Mouse (Mus musculus) brown adipose tissue, adult 24 weeks (tissue): ENCODE measurements around the gene Glis3. TPM values are rescaled to one million over a fixed set of nuclear protein-coding genes. Genes with fewer than 3 reads are reported as not detected.

Source experiments
- H3K27ac ChIP-seq: fragments of 200-500 bp; replicated peaks from 2 replicates; pipeline ENCODE4 v1.5.1; 2012; ENCODE audit warnings: low read depth, mild to moderate bottlenecking, low read length
- H3K4me1 ChIP-seq: fragments of 200-500 bp; 2 replicates; pipeline ENCODE4 v1.6.1; 2012; ENCODE audit warnings: low read length, mixed read lengths; ENCODE audit not compliant: control insufficient read depth, insufficient read depth, insufficient read length
- H3K4me3 ChIP-seq: fragments of 200-500 bp; 2 replicates; pipeline ENCODE4 v1.5.1; 2012; ENCODE audit warnings: low read depth, mild to moderate bottlenecking, low read length, moderate library complexity; ENCODE audit not compliant: insufficient read depth
- polyA plus RNA-seq: library from polyadenylated mRNA; stranded (reverse); fragments of >200 nt; gene quantifications from 2 replicates; pipeline ENCODE4 v1.2.4, GENCODE M21; 2012; ENCODE audit not compliant: missing spikeins, insufficient read depth, insufficient read length

Gene Glis3
- polyA plus RNA-seq, 1 experiment, result 4.2 TPM

DNA sequence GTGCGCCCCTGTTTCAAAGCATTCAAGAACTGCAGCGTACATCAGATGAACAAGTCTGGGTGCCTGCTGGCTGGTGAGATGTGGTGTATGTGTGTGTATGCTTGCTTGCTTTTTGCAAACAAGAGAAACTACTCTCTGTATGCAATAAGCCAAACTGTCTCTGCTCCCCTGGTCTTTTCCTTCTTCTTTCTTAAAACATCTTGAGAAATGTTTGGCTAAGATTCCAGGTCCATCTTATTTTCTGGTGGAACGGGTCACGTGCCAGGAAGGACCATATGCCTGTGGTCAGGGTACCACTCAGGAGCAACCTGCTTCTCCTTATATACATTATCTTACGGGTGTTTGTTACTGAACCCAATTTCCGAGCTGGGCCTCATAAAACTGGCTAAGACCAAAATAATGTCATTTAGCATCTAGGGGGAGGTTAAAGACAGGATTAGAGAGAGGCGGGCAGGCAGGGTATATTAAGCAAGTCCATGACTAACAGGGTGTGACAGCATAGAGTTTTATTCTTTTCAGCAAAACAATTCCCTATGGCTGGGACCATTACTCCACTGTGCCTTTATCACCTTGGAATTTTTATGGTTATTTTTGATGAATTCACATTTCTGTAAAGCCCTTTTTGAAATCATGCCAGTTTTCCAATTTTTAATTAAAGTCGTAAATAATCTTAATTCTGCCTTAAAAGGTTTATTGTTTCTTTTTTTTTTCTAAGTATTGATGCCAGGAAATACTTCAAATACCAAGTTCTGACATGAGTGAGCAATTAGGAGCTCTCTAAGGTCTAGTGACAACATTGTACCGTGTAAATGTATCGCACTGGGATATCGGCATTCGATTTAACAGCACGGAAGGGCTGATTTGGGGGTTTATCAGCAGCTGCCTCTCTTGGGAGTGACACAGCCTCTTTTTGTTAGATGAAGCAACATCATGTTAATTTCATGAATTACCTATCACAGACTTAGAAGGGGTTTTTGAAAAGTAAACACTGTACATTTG lies 328.5 kb downstream of the Glis3 start:
- H3K4me3 ChIP-seq, result no peak overlapping the region
- H3K27ac ChIP-seq, result no peak overlapping the region
- H3K4me1 ChIP-seq, result no peaks in the 10 kb centered on the region

GRCm38 (mm10) chr19:28347080-28347825 lies 332.6 kb downstream of the Glis3 start:
- Histone ChIP-seq H3K4me3 (no peak overlapping the region), H3K4me1 (no peaks in the 10 kb centered on the region), H3K27ac (no peak overlapping the region)

GRCm38 (mm10) chr19:28343640-28344039 lies 336.2 kb downstream of the Glis3 start:
- Histone ChIP-seq H3K27ac (no peak overlapping the region), H3K4me3 (no peak overlapping the region), H3K4me1 (no peaks in the 10 kb centered on the region)

DNA sequence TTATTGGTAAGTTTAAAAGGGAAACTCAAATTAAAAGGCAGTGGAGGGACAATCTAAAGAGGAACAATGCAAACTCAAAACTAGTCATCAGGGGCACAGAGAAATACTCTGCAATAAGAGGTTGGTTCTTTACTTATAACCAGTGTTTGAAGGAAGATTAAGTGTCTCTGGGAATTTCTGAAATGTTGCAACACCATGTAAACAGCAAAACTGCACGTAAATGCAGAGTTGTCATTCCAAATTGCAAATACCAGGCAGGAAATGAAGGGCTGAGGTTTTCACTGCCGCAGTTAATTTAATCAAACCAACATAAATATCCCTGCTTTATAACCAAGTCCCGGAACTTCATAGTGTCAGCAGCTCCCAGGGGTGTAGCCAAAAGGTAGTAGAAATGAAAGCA lies 342.3 kb downstream of the Glis3 start:
- Histone ChIP-seq H3K27ac (no peak overlapping the region), H3K4me1 (no peaks in the 10 kb centered on the region), H3K4me3 (no peak overlapping the region)

DNA sequence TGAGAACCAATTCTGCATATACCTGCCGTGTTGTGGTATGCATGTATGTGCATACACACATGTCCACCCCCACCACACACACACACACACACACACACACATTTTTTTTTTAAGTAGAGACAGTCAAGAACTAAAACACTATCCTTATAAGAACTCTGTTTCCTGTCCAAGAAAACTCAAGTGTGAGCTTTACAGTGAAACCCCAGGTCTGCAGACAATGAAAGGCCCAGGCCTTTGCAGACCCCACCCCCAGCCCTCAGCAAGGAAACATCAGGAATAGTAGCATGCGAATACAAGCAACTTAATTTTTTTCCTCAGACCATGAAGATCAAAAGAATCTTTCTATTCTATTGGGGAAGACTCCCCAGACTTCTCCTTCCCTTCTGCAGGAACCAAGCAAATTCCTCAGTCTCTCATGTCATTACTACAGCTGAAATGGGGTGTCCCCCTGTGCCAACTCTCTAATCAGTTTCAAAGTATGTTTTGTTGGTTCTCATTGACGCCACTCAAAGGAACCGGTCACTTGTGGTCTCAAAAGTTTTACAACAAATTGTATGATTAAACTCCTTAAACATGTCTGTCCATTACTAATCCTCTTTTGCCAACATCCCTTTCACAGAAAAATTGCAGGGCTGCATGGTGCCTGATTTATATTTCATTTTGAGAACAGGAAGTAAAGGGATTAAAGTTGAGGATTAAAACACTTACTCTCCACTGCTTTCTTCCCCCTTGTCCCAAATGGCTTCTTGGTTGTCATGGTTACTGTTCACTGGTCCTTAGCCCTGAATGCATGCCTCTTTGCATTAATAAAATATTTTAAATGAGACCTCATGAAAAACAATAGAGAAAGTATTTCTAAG lies 343.0 kb downstream of the Glis3 start:
- Histone ChIP-seq H3K4me1 (no peaks in the 10 kb centered on the region), H3K4me3 (no peak overlapping the region), H3K27ac (no peak overlapping the region)

- H3K27ac ChIP-seq, result no peak overlapping the region
- no peaks in the 10 kb centered on the region for H3K4me1 ChIP-seq
- H3K4me3 ChIP-seq, result no peak overlapping the region
These were observed 344.0 kb downstream of the Glis3 start for GRCm38 (mm10) chr19:28335890-28336289.

- no peak overlapping the region for H3K27ac ChIP-seq
- no peaks in the 10 kb centered on the region for H3K4me1 ChIP-seq
- H3K4me3 ChIP-seq, result no peak overlapping the region
These were observed 346.7 kb downstream of the Glis3 start for GRCm38 (mm10) chr19:28333007-28333766.

GRCm38 (mm10) chr19:28328444-28329110 lies 351.3 kb downstream of the Glis3 start:
- no peak overlapping the region for H3K27ac ChIP-seq

GRCm38 (mm10) chr19:28327536-28327935 lies 352.3 kb downstream of the Glis3 start:
- Histone ChIP-seq H3K4me1 (no peaks in the 10 kb centered on the region), H3K4me3 (no peak overlapping the region), H3K27ac (no peak overlapping the region)

More at GRCm38 (mm10) chr19:28328444-28329110, 351.3 kb downstream of the Glis3 start:
- no peaks in the 10 kb centered on the region for H3K4me1 ChIP-seq
- no peak overlapping the region for H3K4me3 ChIP-seq

GRCm38 (mm10) chr19:28306036-28306435 lies 373.8 kb downstream of the Glis3 start:
- Histone ChIP-seq H3K4me3 (no peak overlapping the region), H3K27ac (no peak overlapping the region), H3K4me1 (no peaks in the 10 kb centered on the region)

DNA sequence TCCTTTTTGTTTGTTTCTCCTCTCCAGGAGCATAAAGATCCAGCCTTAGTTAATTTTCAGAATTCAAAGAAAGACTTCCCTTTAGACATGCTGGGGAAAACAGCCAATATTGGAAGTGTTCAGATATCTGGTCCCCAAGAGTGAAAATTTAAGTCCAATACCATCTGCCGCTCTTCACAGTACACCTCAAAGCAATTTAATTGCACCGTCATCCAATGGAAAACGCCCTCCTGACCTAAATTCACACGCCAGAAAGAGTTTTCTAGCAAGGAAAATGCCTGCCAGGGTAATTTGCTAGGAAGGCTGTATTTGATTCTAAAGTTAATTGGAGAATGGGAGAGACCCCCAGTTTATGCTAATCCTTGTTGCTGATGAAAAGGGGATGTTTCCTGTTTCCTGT lies 374.4 kb downstream of the Glis3 start:
- no peak overlapping the region for H3K4me3 ChIP-seq
- no peak overlapping the region for H3K27ac ChIP-seq
- H3K4me1 ChIP-seq, result no peaks in the 10 kb centered on the region

DNA sequence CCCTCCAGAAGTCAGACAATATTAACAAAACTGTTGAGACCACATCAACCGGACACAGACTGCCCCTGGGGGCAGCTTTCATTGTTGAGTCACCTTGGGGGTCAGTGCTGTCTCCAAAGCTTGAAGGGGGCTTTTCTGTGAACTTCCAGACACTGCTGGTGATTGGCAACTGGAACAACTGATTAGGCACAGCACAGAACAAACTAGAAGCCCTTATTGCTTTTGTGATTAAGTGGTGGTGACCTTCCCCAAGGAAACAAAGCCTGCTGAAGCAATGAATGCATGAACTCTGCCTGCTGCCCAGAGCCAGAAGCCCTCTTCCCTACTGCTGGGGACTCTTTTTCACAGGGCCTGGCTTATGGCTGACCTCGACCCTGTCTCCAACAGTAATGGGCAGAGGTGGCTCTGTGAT lies 377.0 kb downstream of the Glis3 start:
- H3K27ac ChIP-seq, result no peak overlapping the region
- no peak overlapping the region for H3K4me3 ChIP-seq
- H3K4me1 ChIP-seq, result no peaks in the 10 kb centered on the region; the same call in 1 of the 2 replicates

- Histone ChIP-seq H3K27ac (no peak overlapping the region), H3K4me3 (no peak overlapping the region), H3K4me1 (no peaks in the 10 kb centered on the region; the same call in 1 of the 2 replicates)
These were observed 379.7 kb downstream of the Glis3 start for GRCm38 (mm10) chr19:28300226-28300625.
